Mouse (Mus musculus) NIH3T3 (cell line): ENCODE measurements around the gene Slc9a8.

ENCODE experiments used
- DNase-seq: peaks from one replicate; pipeline ENCODE4 v3.0.0-alpha.2; 2012; ENCODE audit warnings: low read depth

The Slc9a8 gene

GRCm38 (mm10) chr2:167483827-167484410 is 62.4 kb downstream of the Slc9a8 start:
- no peak for DNase-seq

GRCm38 (mm10) chr2:167484932-167485331 is 63.4 kb downstream of the Slc9a8 start:
- no peak for DNase-seq

GRCm38 (mm10) chr2:167485501-167486377 is 64.2 kb downstream of the Slc9a8 start:
- DNase-seq = peak; percentile 81

GRCm38 (mm10) chr2:167486573-167486972 is 65.1 kb downstream of the Slc9a8 start:
- DNase-seq = no peak

- DNase-seq = no peak
Observed at GRCm38 (mm10) chr2:167487551-167487950, 66.0 kb downstream of the Slc9a8 start.

GRCm38 (mm10) chr2:167487994-167488393 is 66.5 kb downstream of the Slc9a8 start:
- no peak for DNase-seq

GRCm38 (mm10) chr2:167490813-167491525 is 69.5 kb downstream of the Slc9a8 start:
- peak; percentile 84 for DNase-seq

GRCm38 (mm10) chr2:167491757-167492708 is 70.5 kb downstream of the Slc9a8 start, which contains the start of gene Rnf114:
Rnf114 (plus strand) TSS chr2:167492645.
- DNase-seq = peak; percentile 38

GRCm38 (mm10) chr2:167492713-167493636 is 71.5 kb downstream of the Slc9a8 start, which contains the start of gene Spata2:
Spata2 (minus strand) TSS chr2:167492887.
- DNase-seq = peak; percentile 93

GRCm38 (mm10) chr2:167496437-167496836 is 74.9 kb downstream of the Slc9a8 start:
- no peak for DNase-seq

- DNase-seq = peak; percentile 70
Observed at GRCm38 (mm10) chr2:167497272-167497671, 75.8 kb downstream of the Slc9a8 start.

GRCm38 (mm10) chr2:167502554-167503252 is 81.2 kb downstream of the Slc9a8 start:
- DNase-seq = no peak

- peak; percentile 92 for DNase-seq
Observed at GRCm38 (mm10) chr2:167503253-167503895, 81.9 kb downstream of the Slc9a8 start.

GRCm38 (mm10) chr2:167503896-167504349 is 82.4 kb downstream of the Slc9a8 start:
- peak; percentile 60 for DNase-seq

GRCm38 (mm10) chr2:167505127-167505526 is 83.6 kb downstream of the Slc9a8 start:
- no peak for DNase-seq

GRCm38 (mm10) chr2:167506546-167507260 is 85.2 kb downstream of the Slc9a8 start:
- no peak for DNase-seq

GRCm38 (mm10) chr2:167507719-167508385 is 86.3 kb downstream of the Slc9a8 start:
- no peak for DNase-seq

- peak; percentile 31 for DNase-seq
Observed at GRCm38 (mm10) chr2:167508569-167508968, 87.1 kb downstream of the Slc9a8 start.
